Mouse (Mus musculus) kidney, embryonic 14.5 days (tissue): ENCODE results near the gene Qrich1. TPM values are rescaled to one million over a fixed set of nuclear protein-coding genes. Genes with fewer than 3 reads are reported as not detected.

Source experiments
- ATAC-seq: fragments of 200-750 bp; cut with Nextera tagmentation; 2 replicates; pipeline ENCODE4 v1.8.0; 2017; ENCODE audit warnings: moderate number of reproducible peaks, mild to moderate bottlenecking, moderate TSS enrichment, moderate library complexity; ENCODE audit not compliant: low FRiP score, low TSS enrichment
- H3K27ac ChIP-seq: fragments of 300-500 bp; sonication (generic); 2 replicates; pipeline ENCODE4 v1.5.1; 2014; ENCODE audit warnings: low read depth, mild to moderate bottlenecking, low read length, moderate library complexity, mixed read lengths
- H3K27me3 ChIP-seq: fragments of 300-500 bp; sonication (generic); 2 replicates; pipeline ENCODE4 v1.6.1; 2014; ENCODE audit warnings: mild to moderate bottlenecking, low read length; ENCODE audit not compliant: control insufficient read depth, insufficient read depth
- H3K36me3 ChIP-seq: fragments of 300-500 bp; sonication (generic); 2 replicates; pipeline ENCODE4 v1.6.1; 2014; ENCODE audit warnings: low read length, mixed read lengths; ENCODE audit not compliant: control insufficient read depth, insufficient read depth
- H3K4me1 ChIP-seq: fragments of 300-500 bp; sonication (generic); 2 replicates; pipeline ENCODE4 v1.6.1; 2014; ENCODE audit warnings: low read length, mixed read lengths; ENCODE audit not compliant: control insufficient read depth, insufficient read depth
- H3K4me2 ChIP-seq: fragments of 300-500 bp; sonication (generic); replicated peaks from 2 replicates; pipeline ENCODE4 v1.6.1; 2014; ENCODE audit warnings: low read depth, mild to moderate bottlenecking, low read length
- H3K4me3 ChIP-seq: fragments of 300-500 bp; sonication (generic); 2 replicates; pipeline ENCODE4 v1.5.1; 2014; ENCODE audit warnings: mild to moderate bottlenecking, low read length
- H3K9ac ChIP-seq: fragments of 300-500 bp; sonication (generic); 2 replicates; pipeline ENCODE4 v1.6.1; 2014; ENCODE audit warnings: low read depth, mild to moderate bottlenecking, low read length, moderate library complexity
- H3K9me3 ChIP-seq: fragments of 300-500 bp; sonication (generic); 2 replicates; pipeline ENCODE4 v1.6.1; 2016; ENCODE audit warnings: low read length; ENCODE audit not compliant: control insufficient read depth
- WGBS: fragments of 180-500 bp; shearing (Covaris S2); extraction: QIAGEN DNeasy Blood & Tissue Kit; methylation state at CpG from one replicate; pipeline ENCODE4 v1.1.7; 2014; 5-methylcytosine and 5-hydroxymethylcytosine counted together
- polyA plus RNA-seq: library from polyadenylated mRNA; unstranded; fragments of >200 nt; fragmentation: Nextera tagmentation; extraction: Ambion mirVana; gene quantifications from 2 replicates; pipeline ENCODE4 v1.2.1, GENCODE M21; 2014

Gene Qrich1
- polyA plus RNA-seq, 1 experiment from 2014 or later, result 139 TPM

- H3K27me3 ChIP-seq, result no peaks in the 10 kb centered on the region
- no peak for ATAC-seq
- H3K4me3 ChIP-seq, result no peak overlapping the region
- H3K4me1 ChIP-seq, result peaks cover 31% of the 10 kb centered on the region
- H3K4me2 ChIP-seq, result no peak overlapping the region
- no peak overlapping the region for H3K27ac ChIP-seq
- no peaks in the 10 kb centered on the region for H3K9me3 ChIP-seq
- WGBS, result 59% methylated on average over 26 of the region's 26 CpGs
- H3K36me3 ChIP-seq, result peaks cover 55% of the 10 kb centered on the region
- no peak overlapping the region for H3K9ac ChIP-seq
These were observed 57.4 kb downstream of the Qrich1 start for GRCm38 (mm10) chr9:108573774-108574690.

DNA sequence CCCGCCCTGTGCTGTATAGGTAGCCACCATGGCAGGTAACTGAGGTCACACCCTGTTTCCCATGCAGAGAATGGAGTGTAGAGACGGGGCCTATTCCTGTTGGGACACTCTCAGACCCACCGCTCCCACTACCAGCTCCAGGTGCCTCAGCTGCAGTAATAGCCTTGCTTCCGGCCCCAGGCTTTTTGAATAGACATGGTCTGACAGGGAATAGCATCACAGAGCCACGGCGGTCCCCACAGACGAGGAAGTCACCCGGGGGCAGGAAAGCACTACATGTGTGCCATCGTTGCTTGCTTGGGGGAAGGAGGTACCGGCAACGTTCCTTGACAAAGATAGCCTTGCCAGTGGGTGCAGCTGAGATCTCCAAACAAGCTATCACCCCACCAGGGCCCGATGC is 58.3 kb downstream of the Qrich1 start:
- Histone ChIP-seq H3K4me3 (no peak overlapping the region), H3K36me3 (peaks cover 55% of the 10 kb centered on the region), H3K4me1 (peaks cover 35% of the 10 kb centered on the region), H3K9ac (no peak overlapping the region), H3K9me3 (no peaks in the 10 kb centered on the region), H3K27ac (no peak overlapping the region), H3K4me2 (no peak overlapping the region), H3K27me3 (no peaks in the 10 kb centered on the region)
- ATAC-seq, result no peak
- 91% methylated on average over 12 of the region's 12 CpGs for WGBS

DNA sequence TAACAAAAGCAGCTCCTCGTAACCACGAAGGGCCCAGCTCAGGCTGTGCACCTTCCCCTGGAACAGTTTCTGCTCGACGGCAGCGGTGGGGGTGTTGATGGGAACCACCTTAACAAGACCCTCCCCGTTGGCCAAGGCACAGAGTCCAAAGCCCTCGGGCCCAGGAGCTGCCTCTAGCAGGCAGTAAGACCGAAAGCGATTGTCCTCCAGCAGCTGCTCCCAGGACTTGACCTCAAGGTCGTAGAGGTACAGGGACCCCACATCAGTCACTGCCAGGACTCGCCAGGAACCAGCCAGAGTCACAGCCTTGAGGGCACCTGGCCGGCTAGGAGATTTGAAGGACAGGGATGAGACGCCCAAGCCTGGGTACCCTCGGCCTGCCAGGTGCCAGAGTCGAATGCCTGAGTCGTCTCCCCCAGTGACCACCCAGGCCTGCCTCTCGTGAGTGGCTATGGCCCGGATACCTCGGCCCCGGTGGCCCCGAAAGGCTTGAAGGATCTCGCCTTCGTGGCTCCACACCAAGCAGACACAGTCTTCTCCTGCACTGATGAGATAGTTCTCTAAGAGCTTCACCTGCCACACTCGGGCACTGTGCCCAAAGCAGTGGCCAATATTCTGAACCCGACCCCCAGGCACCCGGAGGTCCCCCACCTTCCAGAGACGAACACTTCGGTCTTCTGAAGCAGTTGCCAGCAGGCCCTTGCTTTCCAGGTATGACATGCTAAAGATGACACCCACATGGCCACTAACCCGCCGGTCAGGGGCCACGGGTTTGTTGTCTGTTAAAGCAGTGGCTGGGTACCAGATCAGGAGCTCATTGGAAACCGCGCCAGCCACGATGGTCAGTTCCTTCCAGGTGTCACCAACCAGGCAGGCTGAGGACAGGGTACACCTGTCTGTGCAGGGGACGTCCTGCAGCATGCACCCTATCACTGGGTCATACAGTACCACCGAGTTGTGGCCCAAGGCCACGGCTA is 59.0 kb downstream of the Qrich1 start:
- H3K9me3 ChIP-seq, result no peaks in the 10 kb centered on the region
- no peak overlapping the region for H3K9ac ChIP-seq
- H3K4me1 ChIP-seq, result peaks cover 30% of the 10 kb centered on the region
- H3K4me2 ChIP-seq, result no peak overlapping the region; the same call in 1 of the 2 replicates
- no peak overlapping the region for H3K27ac ChIP-seq
- H3K36me3 ChIP-seq, result peaks cover 55% of the 10 kb centered on the region
- WGBS, result 79% methylated on average over 37 of the region's 37 CpGs
- H3K4me3 ChIP-seq, result no peak overlapping the region
- no peak for ATAC-seq
- no peaks in the 10 kb centered on the region for H3K27me3 ChIP-seq

- no peak overlapping the region for H3K27ac ChIP-seq
- 39% methylated on average over 6 of the region's 6 CpGs for WGBS
These were observed 60.4 kb downstream of the Qrich1 start for GRCm38 (mm10) chr9:108577025-108577424.

DNA sequence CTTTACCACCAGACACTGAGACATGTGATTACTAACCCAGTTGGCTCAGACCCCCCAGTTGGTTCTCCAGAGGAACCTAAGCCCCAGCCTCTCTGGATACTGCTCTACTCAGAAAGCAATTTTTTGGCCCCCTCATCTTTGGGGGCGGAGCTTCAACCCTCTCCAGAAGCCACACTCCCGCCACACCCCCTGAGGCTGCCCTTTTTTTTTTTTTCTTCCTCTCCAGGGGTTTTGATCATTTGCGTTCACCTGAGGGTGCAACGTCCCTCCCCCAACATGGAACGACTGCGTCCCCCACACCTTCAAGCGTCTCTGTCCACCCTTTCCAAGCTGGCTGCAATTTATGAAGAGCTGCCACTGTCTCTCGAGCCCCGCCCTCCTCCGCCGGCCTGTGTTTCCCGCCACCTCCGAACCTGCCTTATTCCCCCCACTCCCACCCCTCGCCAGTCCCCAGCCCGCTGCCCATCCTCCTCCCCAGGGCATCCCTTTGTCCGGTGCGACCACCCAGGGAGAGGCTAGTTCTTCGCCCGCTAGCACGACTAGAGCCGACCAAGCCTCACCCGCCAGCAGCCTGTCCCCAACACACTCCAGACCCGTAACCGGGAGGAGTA is 61.4 kb downstream of the Qrich1 start:
- WGBS, result 1% methylated on average over 24 of the region's 24 CpGs
- Histone ChIP-seq H3K27me3 (no peaks in the 10 kb centered on the region), H3K9me3 (no peaks in the 10 kb centered on the region), H3K36me3 (peaks cover 35% of the 10 kb centered on the region), H3K27ac (peak overlapping the region; percentile 88), H3K4me2 (peak overlapping the region; percentile 64), H3K9ac (peak overlapping the region; percentile 95), H3K4me3 (peak overlapping the region; percentile 83), H3K4me1 (peaks cover 30% of the 10 kb centered on the region)
- peak; percentile 10; the same call in 1 of the 2 replicates for ATAC-seq

More at GRCm38 (mm10) chr9:108577025-108577424, 60.4 kb downstream of the Qrich1 start:
- peak overlapping the region; percentile 83 for H3K4me3 ChIP-seq
- H3K4me1 ChIP-seq, result peaks cover 30% of the 10 kb centered on the region
- no peaks in the 10 kb centered on the region for H3K9me3 ChIP-seq
- 0 out of 2 replicates have a peak overlapping the region, but pooled peaks have one; percentile 95 for H3K9ac ChIP-seq
- no peak for ATAC-seq
- no peaks in the 10 kb centered on the region for H3K27me3 ChIP-seq
- H3K4me2 ChIP-seq, result peak overlapping the region; percentile 64
- H3K36me3 ChIP-seq, result peaks cover 45% of the 10 kb centered on the region

DNA sequence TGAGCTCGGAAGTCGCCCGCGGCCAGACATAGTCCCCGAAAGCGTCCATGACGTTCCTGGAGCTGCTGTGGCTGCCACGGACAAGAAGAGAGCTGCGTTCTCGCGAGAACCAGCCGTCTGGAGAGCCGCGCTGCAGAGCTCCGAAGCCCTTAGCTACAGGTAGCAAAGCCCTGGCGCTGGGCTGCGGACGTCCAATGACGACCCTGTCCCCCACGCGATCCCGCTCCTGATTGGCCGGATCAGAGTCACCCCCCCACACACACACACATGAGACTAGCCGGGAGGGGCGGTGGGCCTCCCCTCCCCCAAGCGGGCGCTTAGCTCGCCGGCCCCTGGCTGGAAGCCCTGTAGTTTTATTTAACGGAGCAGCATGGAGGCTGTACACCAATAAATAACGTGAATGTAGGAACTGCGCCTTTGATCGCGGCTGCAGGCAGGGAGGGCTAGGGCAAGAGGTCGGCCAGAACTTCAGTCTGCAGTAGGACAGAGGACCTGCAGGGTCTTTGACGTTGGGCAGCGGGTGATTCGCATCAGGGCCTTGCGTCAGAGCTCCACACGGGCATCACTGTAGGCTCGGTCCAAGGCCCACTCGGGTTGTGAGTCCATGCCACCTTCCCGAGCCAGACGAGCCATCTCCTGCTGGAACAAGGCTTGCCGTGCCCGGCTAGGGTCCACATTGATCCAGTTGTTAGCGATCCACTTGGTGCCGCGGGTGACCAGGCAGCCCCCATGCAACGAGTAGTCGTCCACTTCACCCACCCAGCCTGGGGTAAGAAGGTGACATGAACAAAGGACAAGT is 62.1 kb downstream of the Qrich1 start, which contains the start of gene Wdr6:
Gene Wdr6 (minus strand): TSS at position 195 of the 799 bp plus-strand sequence.
- peaks cover 30% of the 10 kb centered on the region for H3K4me1 ChIP-seq
- peak within 1 kb of the TSS; percentile 83 for H3K4me3 ChIP-seq
- peak; percentile 96 for ATAC-seq
- H3K36me3 ChIP-seq, result peaks cover 28% of the 10 kb centered on the region
- WGBS, result 5% methylated on average over 51 of the region's 51 CpGs
- peak within 1 kb of the TSS; percentile 95 for H3K9ac ChIP-seq
- H3K27ac ChIP-seq, result peak within 1 kb of the TSS; percentile 88
- peak within 1 kb of the TSS; percentile 64 for H3K4me2 ChIP-seq
- H3K27me3 ChIP-seq, result no peaks in the 10 kb centered on the region
- H3K9me3 ChIP-seq, result no peaks in the 10 kb centered on the region

DNA sequence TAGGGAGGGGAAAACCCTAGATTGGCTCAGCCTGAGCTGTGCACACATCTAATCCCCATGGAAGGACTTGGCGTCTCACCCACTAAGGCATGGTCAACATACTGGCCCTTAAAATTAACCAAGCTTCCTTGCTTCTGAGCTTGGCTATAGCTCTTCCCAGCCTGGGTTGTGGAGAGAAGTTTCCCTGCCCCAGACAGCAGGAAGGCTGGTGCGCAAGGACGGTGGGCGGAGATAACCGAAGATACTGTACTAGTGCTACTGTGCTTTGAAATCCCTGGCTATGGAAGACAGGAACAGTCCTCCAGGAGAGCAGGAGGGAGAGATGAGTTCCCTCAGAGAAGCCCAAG is 62.7 kb downstream of the Qrich1 start:
- H3K27ac ChIP-seq, result peak overlapping the region; percentile 88
- peaks cover 29% of the 10 kb centered on the region for H3K4me1 ChIP-seq
- peak overlapping the region; percentile 64 for H3K4me2 ChIP-seq
- H3K9me3 ChIP-seq, result no peaks in the 10 kb centered on the region
- ATAC-seq, result peak; percentile 1; the same call in 1 of the 2 replicates
- H3K9ac ChIP-seq, result peak overlapping the region; percentile 95
- peak overlapping the region; percentile 83 for H3K4me3 ChIP-seq
- H3K27me3 ChIP-seq, result no peaks in the 10 kb centered on the region
- peaks cover 22% of the 10 kb centered on the region for H3K36me3 ChIP-seq
- 61% methylated on average over 5 of the region's 5 CpGs for WGBS
